Mouse (Mus musculus): ENCODE data around the gene Myt1l.

Gene Myt1l

GRCm38 (mm10) chr12:29569311-29569710, 41.1 kb downstream of the Myt1l start:
- no peak for DNase-seq (ENCODE audit: low spot score)

GRCm38 (mm10) chr12:29570351-29570750, 42.2 kb downstream of the Myt1l start:
- no peak for DNase-seq (ENCODE audit: low spot score)

- DNase-seq (ENCODE audit: low spot score), result no peak
These were observed 43.4 kb downstream of the Myt1l start for GRCm38 (mm10) chr12:29571613-29572012.

- no peak for DNase-seq (ENCODE audit: low spot score)
These were observed 65.6 kb downstream of the Myt1l start for GRCm38 (mm10) chr12:29593787-29594186.

- no peak for DNase-seq (ENCODE audit: low spot score)
These were observed 71.7 kb downstream of the Myt1l start for GRCm38 (mm10) chr12:29599916-29600315.

GRCm38 (mm10) chr12:29601223-29601622, 73.0 kb downstream of the Myt1l start:
- no peak for DNase-seq (ENCODE audit: low spot score)

GRCm38 (mm10) chr12:29604659-29605058, 76.5 kb downstream of the Myt1l start:
- DNase-seq (ENCODE audit: low spot score), result no peak

DNA sequence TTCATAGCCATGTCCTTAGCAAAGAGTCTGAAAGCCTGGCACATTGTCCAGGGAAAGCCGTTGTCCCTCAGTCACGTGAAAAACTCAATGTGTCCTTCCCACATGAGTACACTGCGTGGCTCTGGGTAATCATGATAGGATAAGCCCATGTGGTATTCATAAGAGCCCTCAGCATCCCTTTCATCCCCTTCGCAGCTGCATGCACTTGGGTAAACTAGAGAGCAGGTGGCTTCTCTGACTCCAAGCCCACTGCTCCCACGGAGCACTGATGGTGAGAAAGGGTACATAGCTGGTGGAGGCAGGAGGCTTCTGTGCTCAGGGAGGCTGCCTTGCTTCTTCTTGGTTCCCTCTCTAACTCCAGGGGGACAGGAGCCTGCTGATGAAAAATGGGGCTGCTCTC, 76.9 kb downstream of the Myt1l start:
- no peak for DNase-seq (ENCODE audit: low spot score)

DNA sequence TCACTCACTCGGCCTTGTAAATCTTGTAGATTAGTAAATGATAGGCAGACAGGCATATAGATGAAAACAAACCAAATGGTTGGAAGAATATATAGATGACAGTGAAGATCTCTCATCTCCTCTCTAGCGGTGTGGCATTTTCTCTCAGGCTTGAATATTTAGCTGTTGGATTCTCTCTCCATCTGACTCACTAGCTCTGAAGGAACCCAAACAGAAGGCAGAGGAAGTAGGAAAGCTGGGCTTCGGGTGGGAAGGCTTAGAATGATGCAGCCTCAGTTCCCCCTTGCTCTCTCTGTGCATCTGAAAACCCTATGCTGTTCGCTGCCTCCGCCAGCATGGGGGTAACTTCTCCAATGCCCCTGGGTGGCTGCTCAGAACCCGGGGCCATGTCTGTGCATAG, 78.0 kb downstream of the Myt1l start:
- no peak for DNase-seq (ENCODE audit: low spot score)

DNA sequence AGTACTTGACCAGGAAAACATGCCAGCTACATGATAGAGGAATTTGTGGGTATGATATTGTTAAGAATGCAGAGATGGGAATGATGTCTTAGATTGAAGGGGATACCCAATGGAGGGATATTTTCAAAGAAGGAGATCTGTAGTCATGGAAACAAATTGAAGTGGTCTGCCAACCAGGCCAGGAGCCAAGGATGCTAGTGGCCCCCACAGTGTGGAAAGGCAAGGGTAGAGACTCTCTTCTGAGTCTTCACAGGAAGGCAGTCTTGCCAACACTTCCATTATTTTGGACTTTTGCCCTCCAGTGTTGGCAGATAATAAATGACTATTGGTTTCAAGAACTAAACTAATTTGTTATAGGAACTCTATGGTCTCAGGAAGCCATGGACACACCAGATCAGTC, 89.6 kb downstream of the Myt1l start:
- DNase-seq (ENCODE audit: low spot score), result no peak

GRCm38 (mm10) chr12:29621530-29621929, 93.3 kb downstream of the Myt1l start:
- DNase-seq (ENCODE audit: low spot score), result no peak

DNA sequence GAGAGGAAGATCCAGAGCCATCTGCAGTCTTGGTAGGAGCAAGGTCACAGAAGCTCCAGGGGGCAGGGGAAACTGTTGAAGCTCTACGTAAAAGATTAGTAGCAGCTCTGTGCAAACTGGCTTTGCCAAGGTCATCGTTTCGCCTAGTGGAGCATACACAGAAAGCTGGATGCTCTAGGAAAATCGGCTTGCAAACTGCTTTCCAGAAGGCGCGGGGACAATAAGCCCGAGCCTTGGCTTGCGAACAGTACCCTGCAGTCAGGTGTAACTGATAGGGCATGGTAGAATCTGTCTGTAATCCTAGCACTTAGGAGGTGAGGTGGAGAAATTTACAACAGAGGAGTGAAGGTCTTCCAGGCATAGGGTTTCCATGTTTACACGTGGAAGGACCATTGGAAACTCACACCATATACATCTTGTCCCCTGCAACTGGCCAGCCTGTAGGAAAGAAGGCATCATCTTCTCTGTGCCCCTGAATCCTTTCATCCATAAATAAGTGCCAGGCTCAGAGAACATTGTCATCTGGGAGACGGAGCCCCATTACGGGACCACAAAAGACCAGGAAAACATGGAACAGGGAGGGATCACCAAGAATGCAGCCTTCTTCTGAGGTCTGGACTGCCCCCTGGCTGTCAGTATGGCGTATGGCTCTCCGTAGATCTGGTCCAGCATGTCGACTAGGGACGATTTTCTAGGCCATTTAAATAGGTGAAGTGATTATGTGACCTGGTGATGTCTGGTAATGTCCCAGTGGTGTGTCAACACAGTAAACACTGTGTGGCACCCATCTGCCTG, 100.0 kb downstream of the Myt1l start:
- no peak for DNase-seq (ENCODE audit: low spot score)

GRCm38 (mm10) chr12:29629875-29630538, 101.8 kb downstream of the Myt1l start:
- no peak for DNase-seq (ENCODE audit: low spot score)

- no peak for DNase-seq (ENCODE audit: low spot score)
These were observed 106.3 kb downstream of the Myt1l start for GRCm38 (mm10) chr12:29634509-29634908.

DNA sequence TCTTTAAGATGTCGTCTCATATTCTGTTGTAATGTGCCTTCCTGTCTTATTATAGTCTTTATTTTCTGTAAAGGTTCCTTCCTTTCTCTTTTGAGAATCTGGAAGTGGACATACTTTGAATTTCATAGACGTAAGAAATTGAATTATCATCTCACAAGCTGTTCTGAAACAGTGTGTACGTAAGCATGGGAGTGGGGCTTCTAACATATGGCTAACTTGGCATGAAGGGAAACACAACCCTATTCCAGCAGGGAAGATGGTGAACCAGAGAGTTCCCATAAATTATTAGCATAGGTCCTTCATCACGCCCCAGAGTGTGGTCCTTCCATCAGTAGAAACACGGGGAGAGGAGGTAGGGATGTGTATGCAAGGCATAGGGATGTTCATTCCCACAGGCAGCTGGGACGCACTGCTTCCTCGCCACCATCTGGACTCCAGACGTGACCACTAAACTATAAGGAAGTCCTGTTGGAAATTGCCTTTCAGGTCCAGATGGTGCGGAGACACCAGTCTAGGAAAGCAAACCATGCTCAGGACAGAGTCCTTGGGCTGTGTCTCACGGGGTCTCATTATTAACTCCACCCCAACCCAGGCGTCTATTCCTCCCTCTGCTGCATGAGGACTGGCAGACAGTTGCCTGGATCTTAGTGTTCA, 111.5 kb downstream of the Myt1l start:
- DNase-seq (ENCODE audit: low spot score), result no peak

DNA sequence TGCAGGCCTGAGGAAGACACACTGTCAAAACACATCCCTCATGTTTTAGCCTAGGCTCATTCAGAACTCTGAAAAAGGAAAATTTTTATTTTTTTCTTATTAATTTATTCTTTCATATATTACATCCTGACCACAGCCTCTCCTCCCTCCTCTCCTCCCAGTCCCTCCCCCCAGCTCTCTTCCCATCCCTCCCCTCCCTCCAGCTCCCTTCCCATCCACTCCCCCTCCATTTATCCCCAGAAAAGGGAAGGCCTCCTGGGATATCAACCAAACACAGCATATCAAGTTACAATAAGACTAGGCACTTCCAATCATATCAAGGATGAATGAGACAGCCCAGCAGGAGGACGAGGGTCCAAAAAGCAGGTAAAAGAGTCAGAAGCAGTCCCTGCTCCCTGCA, 112.0 kb downstream of the Myt1l start:
- no peak for DNase-seq (ENCODE audit: low spot score)

- DNase-seq (ENCODE audit: low spot score), result no peak
These were observed 114.7 kb downstream of the Myt1l start for GRCm38 (mm10) chr12:29642915-29643314.

DNA sequence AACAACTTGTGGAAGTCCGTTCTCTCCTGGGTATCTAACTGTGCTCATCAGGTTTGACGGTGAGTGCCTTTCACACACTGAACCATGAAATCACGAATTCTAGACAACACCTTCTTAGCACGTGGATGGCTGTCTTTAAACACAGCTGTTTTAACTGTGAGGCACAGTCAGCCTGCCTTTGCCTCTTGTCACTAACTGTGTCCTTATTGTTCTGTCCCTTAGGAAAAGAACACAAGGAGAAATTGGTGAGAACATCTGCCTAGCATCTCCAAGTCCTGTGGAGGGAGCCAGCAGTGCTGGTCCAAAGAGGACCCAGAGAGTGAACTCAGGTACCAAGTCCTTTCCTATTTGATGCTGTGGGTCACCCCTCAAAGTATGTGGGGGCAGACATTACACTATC, 115.9 kb downstream of the Myt1l start:
- DNase-seq (ENCODE audit: low spot score), result no peak

DNA sequence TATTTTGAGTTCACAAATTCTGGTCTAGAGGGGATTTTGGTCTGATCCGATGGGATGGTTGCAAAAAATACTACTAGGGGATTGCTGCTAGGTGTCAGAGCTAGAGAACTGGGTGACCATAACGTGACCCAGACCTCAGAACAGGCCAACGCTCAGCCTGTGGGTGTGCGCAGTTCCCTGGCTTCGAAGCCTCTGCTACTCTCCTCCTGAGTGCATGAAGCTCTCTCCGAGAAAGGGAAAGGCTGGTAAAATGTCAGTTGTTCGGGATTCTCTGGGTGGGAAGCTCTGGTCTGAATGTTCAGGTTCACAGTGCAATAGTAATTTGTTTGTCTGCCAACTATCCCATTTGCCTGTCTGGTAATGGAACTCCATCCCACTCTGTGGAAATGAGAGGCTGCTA, 116.5 kb downstream of the Myt1l start:
- DNase-seq (ENCODE audit: low spot score), result no peak

DNA sequence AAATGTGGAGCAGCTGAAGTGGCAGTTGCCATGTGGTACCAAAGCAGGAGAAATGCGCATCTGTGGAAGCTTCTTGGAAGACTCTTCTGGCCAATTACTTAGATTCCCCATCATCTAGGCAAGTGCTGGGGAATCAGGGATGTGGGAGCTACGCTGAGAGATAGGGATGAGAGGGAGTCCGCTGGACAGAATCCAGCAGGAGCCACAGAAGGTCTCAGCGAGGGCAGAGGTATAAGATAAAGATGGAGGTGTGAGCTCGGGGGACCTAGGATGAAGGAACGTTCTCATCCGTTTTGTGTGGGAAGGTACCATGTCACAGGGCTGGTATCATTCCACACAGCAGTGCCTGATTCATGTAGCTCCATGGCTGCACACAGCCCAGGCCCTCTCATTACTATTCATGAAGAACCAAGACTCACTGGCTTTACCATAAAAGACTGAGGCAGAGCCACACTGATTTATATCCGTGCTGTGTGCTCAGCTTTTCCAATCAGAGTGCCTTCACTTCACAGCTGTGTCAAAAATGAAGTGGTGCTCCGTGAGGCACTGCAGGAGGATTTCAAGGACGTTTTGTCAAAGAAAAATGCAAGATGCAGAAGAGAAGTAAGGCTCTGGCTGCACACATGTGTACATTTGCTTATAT, 121.4 kb downstream of the Myt1l start:
- DNase-seq (ENCODE audit: low spot score), result no peak

DNA sequence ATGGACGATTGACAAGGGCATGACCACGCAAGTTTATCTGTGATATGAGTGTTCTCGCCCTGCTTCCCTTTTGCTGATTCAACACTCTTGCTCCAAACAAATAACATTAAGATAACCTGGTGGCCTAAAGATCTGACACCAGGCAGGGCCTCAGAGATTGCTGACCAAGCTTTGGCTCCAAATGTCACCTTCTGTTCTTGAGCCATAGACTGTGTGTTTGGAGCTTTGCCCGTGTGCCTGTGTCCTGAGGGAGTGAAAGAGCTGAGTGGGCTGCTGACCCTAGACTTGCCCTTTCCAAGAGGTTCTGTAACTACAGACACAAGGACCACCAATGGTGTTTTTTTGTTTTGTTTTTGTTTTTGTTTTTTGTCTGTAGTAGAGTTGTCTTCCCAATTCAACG, 124.3 kb downstream of the Myt1l start:
- no peak for DNase-seq (ENCODE audit: low spot score)

- DNase-seq (ENCODE audit: low spot score), result no peak
These were observed 127.0 kb downstream of the Myt1l start for GRCm38 (mm10) chr12:29655197-29655632.

DNA sequence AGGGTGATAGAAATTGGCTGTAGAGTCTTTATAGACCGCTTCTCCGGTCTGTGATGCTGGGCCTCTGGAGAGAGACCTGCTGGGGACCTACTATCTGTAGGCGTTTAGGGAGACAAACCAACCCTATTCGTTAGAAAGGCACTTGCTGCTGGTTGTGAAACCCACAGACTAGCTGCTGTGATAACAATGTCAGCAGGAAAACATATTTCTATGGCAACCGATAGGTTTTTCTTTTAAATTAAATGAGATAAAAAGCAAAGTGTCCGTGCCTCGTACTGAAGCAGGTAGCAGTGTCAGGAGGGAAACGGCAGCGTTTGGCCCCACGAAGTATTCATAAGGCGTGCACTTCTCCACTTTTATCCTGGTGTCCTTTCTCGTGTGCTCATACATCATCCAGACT, 127.5 kb downstream of the Myt1l start:
- DNase-seq (ENCODE audit: low spot score), result no peak
